Mouse (Mus musculus): Measurements from ENCODE around the gene Ech1.

DNA sequence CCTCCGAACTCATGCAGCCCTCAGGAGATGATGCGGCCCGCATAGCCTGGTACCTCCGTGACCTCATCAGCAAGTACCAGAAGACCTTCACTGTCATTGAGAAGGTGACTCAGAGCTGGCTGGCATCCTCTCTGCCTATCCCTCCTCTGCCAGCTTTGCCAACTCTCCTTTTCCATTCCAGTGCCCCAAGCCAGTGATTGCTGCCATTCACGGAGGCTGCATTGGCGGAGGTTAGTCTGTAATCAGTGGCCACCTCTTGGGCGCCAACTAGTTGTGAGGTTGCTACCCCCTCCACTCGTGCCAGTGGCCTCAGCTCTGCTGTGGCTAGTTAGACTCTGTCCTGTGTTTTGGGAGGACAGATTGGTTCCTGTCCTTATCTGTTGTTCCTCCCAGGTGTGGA, 4.8 kb downstream of the Ech1 start:
- TF ChIP-seq POLR2A (IDR thresholded peaks at IDR 0.05; ENCODE audit: extremely low read depth, insufficient read depth, low read length): no peak
- TF ChIP-seq CTCF (IDR thresholded peaks at IDR 0.05; ENCODE audit: low read depth, low read length): no peak
